Mouse (Mus musculus) CD4-positive naive resting alpha-beta T cell, adult 76 days (primary cell): ENCODE measurements around the gene Thrap3. TPM values are rescaled to one million over a fixed set of nuclear protein-coding genes. Genes with fewer than 3 reads are reported as not detected.

Source experiments
- total RNA-seq: library from RNA; stranded (reverse); gene quantifications from one replicate; pipeline ENCODE4 v1.2.4, GENCODE M21; 2023

Gene Thrap3
- 708 TPM for total RNA-seq

DNA sequence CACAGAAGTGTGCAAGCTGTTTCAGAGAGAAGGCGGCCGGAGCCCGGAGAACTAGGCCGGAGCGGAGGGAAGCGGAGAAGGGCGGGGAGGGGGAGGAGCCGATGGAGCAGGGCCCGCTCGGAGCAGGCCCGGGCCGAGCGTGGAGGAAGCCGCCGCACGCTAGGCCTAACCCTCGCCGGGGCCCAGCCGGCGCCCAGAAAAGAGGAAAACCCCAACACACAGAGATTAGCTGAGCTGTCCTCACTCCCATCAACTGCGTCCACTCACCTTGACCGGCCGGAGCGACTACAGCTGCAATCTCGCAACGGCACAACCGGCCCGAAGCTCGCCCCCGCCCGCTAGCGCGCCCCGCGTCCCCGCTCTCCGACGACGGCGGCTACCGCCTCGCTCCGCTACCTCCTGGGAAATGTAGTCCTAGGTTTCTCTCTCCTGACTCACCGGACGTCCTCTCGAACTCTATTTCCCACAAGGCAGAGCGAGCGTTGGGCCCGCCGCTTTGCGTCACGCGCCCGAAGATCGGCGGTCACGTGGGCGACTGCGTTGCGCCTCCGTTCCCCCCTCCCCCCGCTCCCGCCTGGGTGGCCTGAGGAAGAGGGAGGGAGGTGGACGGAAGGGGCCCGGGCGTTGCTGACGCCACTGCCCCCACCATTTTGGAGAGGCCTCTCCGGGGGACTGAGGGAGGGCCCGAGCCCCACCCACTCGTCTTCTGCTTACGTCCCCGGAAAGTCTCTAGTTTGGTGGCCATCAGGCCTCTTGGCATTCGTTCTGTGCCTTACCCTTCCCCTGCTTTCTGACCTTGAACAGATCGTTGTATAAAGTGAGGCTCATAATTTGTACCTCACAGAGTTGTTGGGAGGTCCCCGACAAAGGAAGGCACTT lies at the start of gene Thrap3:
Gene Thrap3, minus strand, starts transcription at position 458 of the 879 bp plus-strand sequence.

DNA sequence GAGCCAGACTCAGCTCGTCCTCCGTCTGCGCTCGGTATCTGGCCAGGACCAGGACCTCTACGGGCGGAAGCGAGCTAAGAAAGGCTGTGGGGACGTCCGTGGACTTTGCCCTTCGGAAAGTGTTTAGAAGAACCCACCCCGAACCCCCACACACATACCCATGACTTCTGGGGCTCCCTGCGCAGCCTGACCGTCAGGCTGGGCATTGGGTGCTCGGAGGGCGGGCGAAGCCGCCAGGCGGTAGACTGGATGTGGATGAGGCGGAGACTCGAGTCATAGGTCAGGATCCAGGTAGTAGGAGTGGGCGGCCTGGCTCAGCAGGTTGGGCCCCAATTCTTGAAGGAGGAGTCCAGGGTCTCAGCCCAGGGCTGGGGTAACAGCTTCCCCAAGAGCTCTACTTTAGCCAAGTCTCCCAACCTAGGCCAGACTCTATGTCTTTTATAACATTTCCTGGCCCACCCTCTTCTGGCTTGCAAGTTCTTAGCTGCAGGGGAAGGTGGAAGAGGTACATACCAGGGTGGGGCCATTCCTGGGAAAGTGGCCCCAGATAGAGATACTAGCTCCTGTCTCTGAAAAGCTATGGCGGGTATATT lies 39.4 kb downstream of the Thrap3 start, which contains the start of gene Sh3d21:
Gene Sh3d21, minus strand, starts transcription at position 425 of the 593 bp plus-strand sequence.

DNA sequence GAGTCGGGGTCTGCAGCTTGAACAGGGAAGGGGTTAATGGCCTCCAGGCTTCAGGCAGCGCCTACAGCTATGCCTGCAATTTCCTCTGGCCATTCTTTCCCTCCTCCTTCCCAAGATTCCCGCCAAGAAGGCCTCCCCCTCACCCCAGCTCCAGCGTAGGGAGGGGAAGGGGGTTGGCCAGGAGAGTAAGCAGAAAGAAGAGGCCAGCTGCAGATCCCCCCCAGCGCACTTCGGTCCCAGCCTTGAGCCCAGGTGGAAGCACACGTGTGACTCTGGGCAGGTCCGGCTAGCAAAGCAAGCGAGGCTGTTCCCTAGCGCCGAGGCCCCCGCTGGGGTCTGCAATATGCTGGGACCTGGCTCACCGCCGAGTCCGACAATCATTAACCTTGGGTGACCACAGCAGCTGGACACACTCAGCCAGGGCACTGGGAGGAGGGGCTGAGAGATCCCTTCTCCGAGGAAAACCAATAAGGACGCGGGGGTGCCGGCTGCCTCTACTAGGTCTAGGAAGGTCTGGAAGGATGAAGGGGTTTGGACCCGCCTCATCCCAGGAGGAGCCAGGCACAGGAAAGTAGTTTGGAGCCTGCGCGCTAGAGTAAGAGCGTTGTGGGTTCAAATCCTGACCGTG lies 54.9 kb downstream of the Thrap3 start, which contains the start of gene Eva1b:
Gene Eva1b, plus strand, starts transcription at position 212 of the 628 bp plus-strand sequence.

Other genes with a start within 250 kb of the Thrap3 start
- 4.3 TPM for gene Csf3r, start 178.2 kb downstream of the Thrap3 start, total RNA-seq
- gene Mrps15, start 155.8 kb downstream of the Thrap3 start, total RNA-seq: 50.0 TPM
- 0.56 TPM for gene Oscp1, start 144.2 kb downstream of the Thrap3 start, total RNA-seq
- 11.0 TPM for gene Lsm10, start 106.1 kb downstream of the Thrap3 start, total RNA-seq
- gene Stk40, start 98.8 kb downstream of the Thrap3 start, total RNA-seq: 29.0 TPM
- gene Eva1b, start 55.0 kb downstream of the Thrap3 start, total RNA-seq: 13.0 TPM
- 1.3 TPM for gene Sh3d21, start 39.3 kb downstream of the Thrap3 start, total RNA-seq
- 51.6 TPM for gene Map7d1, start 53.6 kb upstream of the Thrap3 start, total RNA-seq
- 36.0 TPM for gene Trappc3, start 59.6 kb upstream of the Thrap3 start, total RNA-seq
- not detected for gene Col8a2, start 84.0 kb upstream of the Thrap3 start, total RNA-seq
- 31.7 TPM for gene Adprhl2, start 118.9 kb upstream of the Thrap3 start, total RNA-seq
- not detected for gene Tekt2, start 122.9 kb upstream of the Thrap3 start, total RNA-seq
- 39.1 TPM for gene Ago3, start 226.8 kb upstream of the Thrap3 start, total RNA-seq